Mouse (Mus musculus): Measurements from ENCODE around the gene Best3. TPM values are rescaled to one million over a fixed set of nuclear protein-coding genes. Genes with fewer than 3 reads are reported as not detected.

The Best3 gene
- polyA plus RNA-seq, 1 experiment from 2014 or later = 0.19 TPM

GRCm38 (mm10) chr10:117064076-117064475 lies 78.0 kb downstream of the Best3 start:
- Histone ChIP-seq H3K4me2 (peak overlapping the region; percentile 97), H3K4me1 (peaks cover 29% of the 10 kb centered on the region), H3K27me3 (replicated peaks) (no peaks in the 10 kb centered on the region), H3K4me3 (peak overlapping the region; percentile 71), H3K9me3 (no peaks in the 10 kb centered on the region), H3K9ac (peak overlapping the region; percentile 87), H3K36me3 (peaks cover 35% of the 10 kb centered on the region), H3K27ac (replicated peaks) (peak overlapping the region; percentile 68)
- 6% methylated on average over 7 of the region's 7 CpGs for WGBS
- ATAC-seq (ENCODE audit: extremely low read depth, insufficient number of reproducible peaks, low FRiP score, low TSS enrichment) = no peak

- H3K27me3 ChIP-seq (replicated peaks) = no peaks in the 10 kb centered on the region
- H3K36me3 ChIP-seq = peaks cover 51% of the 10 kb centered on the region
- H3K4me2 ChIP-seq = no peak overlapping the region
- H3K9ac ChIP-seq = no peak overlapping the region
- no peak for ATAC-seq (ENCODE audit: extremely low read depth, insufficient number of reproducible peaks, low FRiP score, low TSS enrichment)
- H3K4me1 ChIP-seq = peaks cover 27% of the 10 kb centered on the region
- no peak overlapping the region for H3K27ac ChIP-seq (replicated peaks)
- H3K9me3 ChIP-seq = no peaks in the 10 kb centered on the region
- no peak overlapping the region for H3K4me3 ChIP-seq
- 92% methylated on average over 3 of the region's 3 CpGs for WGBS
Measured at GRCm38 (mm10) chr10:117069109-117069508, 83.0 kb downstream of the Best3 start.

- H3K9ac ChIP-seq = no peak overlapping the region
- H3K27me3 ChIP-seq (replicated peaks) = no peaks in the 10 kb centered on the region
- no peak overlapping the region; the same call in 1 of the 2 replicates for H3K27ac ChIP-seq (replicated peaks)
- H3K4me3 ChIP-seq = no peak overlapping the region
- peaks cover 79% of the 10 kb centered on the region for H3K36me3 ChIP-seq
- peaks cover 21% of the 10 kb centered on the region for H3K4me1 ChIP-seq
- no peak for ATAC-seq (ENCODE audit: extremely low read depth, insufficient number of reproducible peaks, low FRiP score, low TSS enrichment)
- H3K9me3 ChIP-seq = no peaks in the 10 kb centered on the region
- H3K4me2 ChIP-seq = no peak overlapping the region
- 72% methylated on average over 18 of the region's 18 CpGs for WGBS
Measured at GRCm38 (mm10) chr10:117072191-117072888, 86.2 kb downstream of the Best3 start.

- Histone ChIP-seq H3K9me3 (no peaks in the 10 kb centered on the region), H3K4me1 (peaks cover 18% of the 10 kb centered on the region), H3K4me3 (no peak overlapping the region), H3K27ac (replicated peaks) (peak overlapping the region; percentile 42; the same call in 1 of the 2 replicates), H3K4me2 (no peak overlapping the region), H3K27me3 (replicated peaks) (no peaks in the 10 kb centered on the region), H3K9ac (peak overlapping the region; percentile 37; the same call in 1 of the 2 replicates), H3K36me3 (peaks cover 88% of the 10 kb centered on the region)
- ATAC-seq (ENCODE audit: extremely low read depth, insufficient number of reproducible peaks, low FRiP score, low TSS enrichment) = no peak
- 51% methylated on average over 7 of the region's 7 CpGs for WGBS
Measured at GRCm38 (mm10) chr10:117073176-117073575, 87.1 kb downstream of the Best3 start.

Other genes with a start within 250 kb of the Best3 start
- gene Myrfl, start 89.4 kb upstream of the Best3 start, polyA plus RNA-seq (2015; fragmentation: Nextera tagmentation; extraction: Ambion mirVana) = 0.20 and 0.37 TPM in 2 replicates
- 54.1 and 62.4 TPM in 2 replicates for gene Rab3ip, start 35.5 kb upstream of the Best3 start, polyA plus RNA-seq (2015; fragmentation: Nextera tagmentation; extraction: Ambion mirVana)
- gene Gm10271, start 13.7 kb upstream of the Best3 start, polyA plus RNA-seq (2015; fragmentation: Nextera tagmentation; extraction: Ambion mirVana) = not detected in 2 replicates
- 56.8 and 65.1 TPM in 2 replicates for gene Lrrc10, start 59.0 kb downstream of the Best3 start, polyA plus RNA-seq (2015; fragmentation: Nextera tagmentation; extraction: Ambion mirVana)
- 171 and 188 TPM in 2 replicates for gene Cct2, start 77.5 kb downstream of the Best3 start, polyA plus RNA-seq (2015; fragmentation: Nextera tagmentation; extraction: Ambion mirVana)
- 14.7 and 16.2 TPM in 2 replicates for gene Frs2, start 162.2 kb downstream of the Best3 start, polyA plus RNA-seq (2015; fragmentation: Nextera tagmentation; extraction: Ambion mirVana)
- gene Yeats4, start 238.2 kb downstream of the Best3 start, polyA plus RNA-seq (2015; fragmentation: Nextera tagmentation; extraction: Ambion mirVana) = 46.6 and 54.1 TPM in 2 replicates

Measured in heart, embryonic 13.5 days (tissue).